Mouse (Mus musculus): Measurements from ENCODE around the gene Adamts13. TPM values are rescaled to one million over a fixed set of nuclear protein-coding genes. Genes with fewer than 3 reads are reported as not detected.
A peak's percentile ranks its signal among the peaks of the same experiment; 100 is the strongest.

The Adamts13 gene
- polyA plus RNA-seq, 1 experiment: 1.1 TPM

- TF ChIP-seq POLR2A (IDR thresholded peaks at IDR 0.05; ENCODE audit: borderline replicate concordance, extremely low read depth, low read depth, low read length) (no peak), CTCF (IDR thresholded peaks at IDR 0.05; ENCODE audit: insufficient read depth, low read length) (no peak)
- 70% methylated on average over 10 of the region's 10 CpGs for WGBS
- H3K4me1 ChIP-seq (ENCODE audit: control insufficient read depth, insufficient read depth, low read length): peaks cover 4% of the 10 kb centered on the region; the same call in 1 of the 2 replicates
- no peak overlapping the region for H3K4me3 ChIP-seq (replicated peaks; ENCODE audit: extremely low read depth, low read depth, low read length)
- no peak for DNase-seq
These were observed 53.8 kb downstream of the Adamts13 start for GRCm38 (mm10) chr2:27026857-27027617.

DNA sequence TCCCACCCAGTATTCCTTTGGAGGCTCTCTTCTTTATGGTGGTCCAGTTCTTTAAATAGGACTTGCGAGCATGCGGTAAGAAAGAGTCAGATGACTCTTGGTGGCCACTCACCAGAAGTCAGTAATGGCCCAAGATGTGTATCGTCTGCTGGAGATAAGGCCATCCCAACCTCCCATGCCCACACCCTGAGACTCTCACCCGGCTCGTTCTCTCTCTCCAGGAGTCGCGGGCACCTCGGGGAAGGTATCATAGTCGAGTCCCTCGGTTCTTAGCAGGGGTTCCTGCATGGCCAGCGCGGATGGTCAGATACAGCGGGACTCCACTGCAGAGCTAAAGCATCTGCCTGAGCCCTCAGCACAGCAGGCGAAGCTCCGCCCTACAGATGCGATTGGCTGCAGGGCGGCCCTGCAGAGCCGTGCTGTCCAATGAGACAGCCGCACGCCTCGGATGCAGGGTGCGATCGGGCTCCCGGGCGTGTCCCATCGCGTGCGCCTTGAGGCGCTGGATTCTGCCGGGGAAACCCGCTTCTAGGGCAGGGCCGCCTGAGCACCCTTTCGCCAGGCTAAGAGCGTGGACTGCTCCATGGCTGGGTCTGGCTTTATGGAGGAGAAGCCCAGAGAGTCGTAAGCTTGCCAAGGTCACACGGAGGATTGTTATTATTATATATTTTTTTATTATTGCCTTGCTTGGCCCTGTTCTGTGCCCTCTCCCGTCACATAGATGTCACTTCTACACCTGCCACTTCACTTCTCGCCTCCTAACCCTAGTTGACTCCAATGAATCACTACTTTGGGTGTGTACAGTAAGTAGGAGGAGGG is 54.6 kb downstream of the Adamts13 start, which contains the start of gene Slc2a6:
Gene Slc2a6, minus strand, starts transcription at position 381 of the 819 bp plus-strand sequence.
- Histone ChIP-seq H3K4me1 (ENCODE audit: control insufficient read depth, insufficient read depth, low read length) (peaks cover 4% of the 10 kb centered on the region; the same call in 1 of the 2 replicates), H3K4me3 (replicated peaks; ENCODE audit: extremely low read depth, low read depth, low read length) (peak within 1 kb of the TSS; percentile 26)
- peak; percentile 74 for DNase-seq
- 1% methylated on average over 38 of the region's 38 CpGs for WGBS
- TF ChIP-seq POLR2A (IDR thresholded peaks at IDR 0.05; ENCODE audit: borderline replicate concordance, extremely low read depth, low read depth, low read length): peak; percentile 23; the same call in 1 of the 2 replicates
- TF ChIP-seq CTCF (IDR thresholded peaks at IDR 0.05; ENCODE audit: insufficient read depth, low read length): no peak

GRCm38 (mm10) chr2:27028437-27029015 is 55.3 kb downstream of the Adamts13 start:
- DNase-seq: no peak
- TF ChIP-seq POLR2A (IDR thresholded peaks at IDR 0.05; ENCODE audit: borderline replicate concordance, extremely low read depth, low read depth, low read length): no peak
- WGBS: 31% methylated on average over 4 of the region's 4 CpGs
- peaks cover 4% of the 10 kb centered on the region; the same call in 1 of the 2 replicates for H3K4me1 ChIP-seq (ENCODE audit: control insufficient read depth, insufficient read depth, low read length)
- H3K4me3 ChIP-seq (replicated peaks; ENCODE audit: extremely low read depth, low read depth, low read length): no peak overlapping the region

GRCm38 (mm10) chr2:27032361-27032760 is 59.1 kb downstream of the Adamts13 start:
- DNase-seq: no peak
- H3K4me1 ChIP-seq (ENCODE audit: control insufficient read depth, insufficient read depth, low read length): peaks cover 4% of the 10 kb centered on the region; the same call in 1 of the 2 replicates
- no peak overlapping the region for H3K4me3 ChIP-seq (replicated peaks; ENCODE audit: extremely low read depth, low read depth, low read length)
- 55% methylated on average over 2 of the region's 2 CpGs for WGBS
- no peak for TF ChIP-seq CTCF (IDR thresholded peaks at IDR 0.05; ENCODE audit: insufficient read depth, low read length)
- TF ChIP-seq POLR2A (IDR thresholded peaks at IDR 0.05; ENCODE audit: borderline replicate concordance, extremely low read depth, low read depth, low read length): no peak

DNA sequence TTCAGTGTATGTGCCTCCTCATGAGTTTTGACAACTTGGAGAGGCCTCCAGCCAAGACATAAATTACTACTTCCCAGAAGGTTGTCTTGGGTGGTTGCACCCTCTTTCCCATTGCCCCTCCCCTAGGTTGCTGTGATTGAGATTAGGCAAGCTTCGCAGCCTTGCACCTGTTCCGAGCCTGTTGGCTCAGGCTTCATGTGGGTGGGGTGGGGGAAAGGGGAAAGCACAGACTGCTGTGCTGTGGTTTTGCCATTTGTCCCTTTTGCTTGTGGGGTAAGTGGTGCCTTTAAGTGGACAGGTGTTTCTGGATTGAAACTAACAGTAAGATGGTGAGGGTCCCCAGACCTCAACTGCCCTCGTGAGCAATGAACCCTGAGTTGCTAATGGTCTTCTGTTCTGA is 62.8 kb downstream of the Adamts13 start:
- Histone ChIP-seq H3K4me1 (ENCODE audit: control insufficient read depth, insufficient read depth, low read length) (no peaks in the 10 kb centered on the region), H3K4me3 (replicated peaks; ENCODE audit: extremely low read depth, low read depth, low read length) (no peak overlapping the region)
- 70% methylated on average over 3 of the region's 3 CpGs for WGBS
- TF ChIP-seq CTCF (IDR thresholded peaks at IDR 0.05; ENCODE audit: insufficient read depth, low read length): no peak
- no peak for TF ChIP-seq POLR2A (IDR thresholded peaks at IDR 0.05; ENCODE audit: borderline replicate concordance, extremely low read depth, low read depth, low read length)
- DNase-seq: no peak

DNA sequence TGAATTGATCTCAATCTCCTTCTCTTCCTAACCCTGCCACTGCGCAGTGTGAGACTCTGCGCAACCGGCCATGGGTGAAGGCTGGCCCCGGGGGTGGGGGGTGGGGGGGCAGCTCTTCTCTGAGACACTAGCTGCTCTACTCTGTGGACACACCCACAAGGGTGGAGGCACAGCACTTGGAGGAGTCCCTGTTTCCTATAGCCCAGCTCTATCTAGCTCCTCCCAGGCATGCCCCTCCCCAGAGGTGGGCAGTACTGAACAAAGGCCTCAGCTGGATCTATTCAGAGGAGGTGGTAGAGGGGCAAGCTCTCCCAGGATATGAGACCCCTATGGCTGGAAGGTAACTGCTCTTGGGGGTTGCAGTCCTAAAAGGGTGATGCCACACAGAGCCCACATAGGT is 63.8 kb downstream of the Adamts13 start:
- DNase-seq: no peak
- Histone ChIP-seq H3K4me3 (replicated peaks; ENCODE audit: extremely low read depth, low read depth, low read length) (no peak overlapping the region), H3K4me1 (ENCODE audit: control insufficient read depth, insufficient read depth, low read length) (no peaks in the 10 kb centered on the region)
- 72% methylated on average over 4 of the region's 4 CpGs for WGBS
- TF ChIP-seq POLR2A (IDR thresholded peaks at IDR 0.05; ENCODE audit: borderline replicate concordance, extremely low read depth, low read depth, low read length): no peak
- TF ChIP-seq CTCF (IDR thresholded peaks at IDR 0.05; ENCODE audit: insufficient read depth, low read length): no peak

- 3% methylated on average over 3 of the region's 3 CpGs for WGBS
- Histone ChIP-seq H3K4me3 (replicated peaks; ENCODE audit: extremely low read depth, low read depth, low read length) (no peak overlapping the region), H3K4me1 (ENCODE audit: control insufficient read depth, insufficient read depth, low read length) (no peaks in the 10 kb centered on the region)
- DNase-seq: peak; percentile 57
- TF ChIP-seq CTCF (IDR thresholded peaks at IDR 0.05; ENCODE audit: insufficient read depth, low read length) (peak; percentile 86), POLR2A (IDR thresholded peaks at IDR 0.05; ENCODE audit: borderline replicate concordance, extremely low read depth, low read depth, low read length) (no peak)
These were observed 65.4 kb downstream of the Adamts13 start for GRCm38 (mm10) chr2:27038596-27038995.

DNA sequence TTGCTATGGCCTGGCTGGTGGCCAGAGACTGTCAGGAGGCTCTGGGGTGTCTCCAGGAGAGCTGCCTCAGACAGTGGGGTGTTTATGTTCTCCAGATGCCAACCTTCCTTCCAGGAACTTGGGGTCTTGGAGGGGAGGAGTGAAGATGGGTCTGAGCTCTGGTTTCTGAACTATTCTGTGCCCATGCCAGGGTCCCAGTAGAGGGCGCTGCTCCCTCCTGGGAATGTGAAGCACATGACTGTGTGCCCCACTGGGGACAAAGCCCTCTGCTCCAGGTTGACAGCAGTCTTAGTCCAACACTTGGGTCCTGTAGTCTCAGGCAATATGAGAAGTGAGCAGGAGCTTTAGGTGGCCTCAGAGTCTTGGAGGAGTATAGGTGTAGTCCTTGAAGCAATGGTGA is 66.1 kb downstream of the Adamts13 start:
- Histone ChIP-seq H3K4me1 (ENCODE audit: control insufficient read depth, insufficient read depth, low read length) (no peaks in the 10 kb centered on the region), H3K4me3 (replicated peaks; ENCODE audit: extremely low read depth, low read depth, low read length) (no peak overlapping the region)
- 9% methylated on average over 1 of the region's 1 CpGs for WGBS
- no peak for TF ChIP-seq POLR2A (IDR thresholded peaks at IDR 0.05; ENCODE audit: borderline replicate concordance, extremely low read depth, low read depth, low read length)
- peak; percentile 16; the same call in 1 of the 2 replicates for TF ChIP-seq CTCF (IDR thresholded peaks at IDR 0.05; ENCODE audit: insufficient read depth, low read length)
- no peak for DNase-seq

GRCm38 (mm10) chr2:27042131-27042844 is 69.1 kb downstream of the Adamts13 start:
- no peak overlapping the region for H3K4me3 ChIP-seq (replicated peaks; ENCODE audit: extremely low read depth, low read depth, low read length)
- TF ChIP-seq CTCF (IDR thresholded peaks at IDR 0.05; ENCODE audit: insufficient read depth, low read length) (no peak), POLR2A (IDR thresholded peaks at IDR 0.05; ENCODE audit: borderline replicate concordance, extremely low read depth, low read depth, low read length) (no peak)
- 68% methylated on average over 8 of the region's 8 CpGs for WGBS
- DNase-seq: no peak
- no peaks in the 10 kb centered on the region for H3K4me1 ChIP-seq (ENCODE audit: control insufficient read depth, insufficient read depth, low read length)
